Mouse (Mus musculus) CH12.LX (cell line): ENCODE data around the gene Mettl2. TPM values are rescaled to one million over a fixed set of nuclear protein-coding genes. Genes with fewer than 3 reads are reported as not detected.

Experiments used
- DNase-seq: peaks from one replicate; pipeline ENCODE4 v3.0.0-alpha.2; 2013; ENCODE audit errors: extremely low read depth
- H3K27ac ChIP-seq: 2 replicates; pipeline ENCODE4 v1.5.1; 2012; ENCODE audit warnings: low read depth, mild to moderate bottlenecking, control low read depth, moderate library complexity; ENCODE audit not compliant: insufficient read depth
- H3K27me3 ChIP-seq: replicated peaks from 2 replicates; pipeline ENCODE3; 2012; ENCODE audit warnings: inconsistent platforms
- H3K36me3 ChIP-seq, 2 experiments: replicated peaks in 1 of 2; 2 replicates each; pipeline versions ENCODE3 to v1.6.1; 2012; ENCODE audit warnings: inconsistent platforms in 1 of 2, low read length in 1 of 2, mild to moderate bottlenecking in 1 of 2, mixed read lengths in 1 of 2, moderate library complexity in 1 of 2; ENCODE audit not compliant: control insufficient read depth in 1 of 2, insufficient read depth in 1 of 2
- H3K4me1 ChIP-seq, 2 experiments: 2 replicates each; pipeline ENCODE4 v1.6.1; 2012; ENCODE audit warnings: inconsistent platforms in 1 of 2, moderate library complexity in 1 of 2; ENCODE audit not compliant: insufficient read depth in 2 of 2, control insufficient read depth in 1 of 2
- H3K4me2 ChIP-seq: 2 replicates; pipeline ENCODE4 v1.6.1; 2012; ENCODE audit warnings: low read depth, mild to moderate bottlenecking, control low read depth; ENCODE audit not compliant: poor library complexity, insufficient read depth, severe bottlenecking
- H3K4me3 ChIP-seq, 3 experiments: fragments of 150-350 bp in 1 of 3; sonication (generic) in 1 of 3; replicated peaks in 1 of 3; 2 replicates each; pipeline versions ENCODE3 to v1.5.1; 2011 to 2012; ENCODE audit warnings: low read depth in 2 of 3, low read length in 2 of 3, mild to moderate bottlenecking in 2 of 3, moderate library complexity in 2 of 3, control low read depth in 1 of 3, improper control_type of control experiment in 1 of 3, inconsistent platforms in 1 of 3, mixed read lengths in 1 of 3; ENCODE audit not compliant: poor library complexity in 1 of 3
- H3K79me2 ChIP-seq: replicated peaks from 2 replicates; pipeline ENCODE4 v1.6.1; 2012; ENCODE audit warnings: mild to moderate bottlenecking, moderate library complexity; ENCODE audit not compliant: control insufficient read depth, poor library complexity, insufficient read depth, severe bottlenecking; ENCODE audit errors: extremely low read depth
- H3K9ac ChIP-seq: 2 replicates; pipeline ENCODE4 v1.6.1; 2012; ENCODE audit warnings: low read depth, mild to moderate bottlenecking, control low read depth, moderate library complexity; ENCODE audit not compliant: insufficient read depth
- H3K9me3 ChIP-seq: replicated peaks from 2 replicates; pipeline ENCODE3; 2012; ENCODE audit warnings: low read length, inconsistent platforms, mixed read lengths
- BHLHE40 ChIP-seq: IDR thresholded peaks from 2 replicates; pipeline ENCODE4 v1.6.1; 2011; ENCODE audit warnings: mild to moderate bottlenecking, low read depth, low read length, improper control_type of control experiment
- CHD2 ChIP-seq: IDR thresholded peaks from 2 replicates; pipeline ENCODE4 v1.6.1; 2011; ENCODE audit warnings: low read length, improper control_type of control experiment
- CTCF ChIP-seq, 2 experiments: IDR thresholded peaks in 1 of 2; conservative IDR thresholded peaks in 1 of 2; 2 replicates each; pipeline ENCODE4 v1.5.1; 2011 to 2012; ENCODE audit warnings: low read depth in 2 of 2, low read length in 2 of 2, improper control_type of control experiment in 1 of 2, inconsistent platforms in 1 of 2, mild to moderate bottlenecking in 1 of 2, moderate library complexity in 1 of 2
- ELF1 ChIP-seq: IDR thresholded peaks from 2 replicates; pipeline ENCODE4 v1.6.1; 2014; ENCODE audit warnings: low read depth, mild to moderate bottlenecking, inconsistent platforms, low read length, improper control_type of control experiment
- EP300 ChIP-seq: IDR thresholded peaks from 2 replicates; pipeline ENCODE4 v1.6.1; 2011; ENCODE audit warnings: low read length, improper control_type of control experiment
- IRF4 ChIP-seq: IDR thresholded peaks from 2 replicates; pipeline ENCODE4 v1.6.1; 2014; ENCODE audit warnings: low read depth, mild to moderate bottlenecking, inconsistent platforms, low read length, improper control_type of control experiment
- KAT2A ChIP-seq: IDR thresholded peaks from 2 replicates; pipeline ENCODE4 v1.6.1; 2012; ENCODE audit warnings: low read length, improper control_type of control experiment, inconsistent platforms; ENCODE audit not compliant: insufficient replicate concordance
- MAFK ChIP-seq: IDR thresholded peaks from 2 replicates; pipeline ENCODE4 v1.6.1; 2011; ENCODE audit warnings: low read length, improper control_type of control experiment; ENCODE audit not compliant: insufficient replicate concordance
- MAX ChIP-seq: IDR thresholded peaks from 2 replicates; pipeline ENCODE4 v1.6.1; 2011; ENCODE audit warnings: low read length, improper control_type of control experiment
- MAZ ChIP-seq: IDR thresholded peaks from 2 replicates; pipeline ENCODE4 v1.6.1; 2012; ENCODE audit warnings: low read depth, mild to moderate bottlenecking, inconsistent platforms, low read length, improper control_type of control experiment, moderate library complexity
- NELFE ChIP-seq: IDR thresholded peaks from 2 replicates; pipeline ENCODE4 v1.6.1; 2011; ENCODE audit warnings: low read depth, low read length, improper control_type of control experiment
- NRF1 ChIP-seq: IDR thresholded peaks from 2 replicates; pipeline ENCODE4 v1.6.1; 2014; ENCODE audit warnings: low read depth, mild to moderate bottlenecking, inconsistent platforms, low read length, improper control_type of control experiment, moderate library complexity
- POLR2A ChIP-seq: IDR thresholded peaks from 2 replicates; pipeline ENCODE4 v1.6.1; 2011; ENCODE audit warnings: low read depth, mild to moderate bottlenecking, improper control_type of control experiment, low read length
- RCOR1 ChIP-seq: conservative IDR thresholded peaks from 2 replicates; pipeline ENCODE4 v1.6.1; 2012; ENCODE audit warnings: low read depth, mild to moderate bottlenecking, inconsistent platforms, low read length, improper control_type of control experiment
- SIN3A ChIP-seq: IDR thresholded peaks from 2 replicates; pipeline ENCODE4 v1.6.1; 2012; ENCODE audit warnings: low read length, improper control_type of control experiment, inconsistent platforms
- TBP ChIP-seq: conservative IDR thresholded peaks from 2 replicates; pipeline ENCODE4 v1.6.1; 2011; ENCODE audit warnings: low read depth, low read length, improper control_type of control experiment
- TCF12 ChIP-seq: IDR thresholded peaks from 2 replicates; pipeline ENCODE4 v1.6.1; 2014; ENCODE audit warnings: low read depth, mild to moderate bottlenecking, inconsistent platforms, low read length, improper control_type of control experiment
- UBTF ChIP-seq: IDR thresholded peaks from 2 replicates; pipeline ENCODE4 v1.6.1; 2012; ENCODE audit warnings: low read depth, mild to moderate bottlenecking, inconsistent platforms, low read length, improper control_type of control experiment, moderate library complexity
- ZKSCAN1 ChIP-seq: IDR thresholded peaks from 2 replicates; pipeline ENCODE4 v1.6.1; 2012; ENCODE audit warnings: low read depth, inconsistent platforms, low read length, improper control_type of control experiment, borderline replicate concordance
- ZNF384 ChIP-seq: IDR thresholded peaks from 2 replicates; pipeline ENCODE4 v1.6.1; 2012; ENCODE audit warnings: low read depth, low read length, improper control_type of control experiment, inconsistent platforms
- dilution Hi-C: fragments of 300-500 bp; cut with MboI; formaldehyde crosslinking; loops from 2 replicates; pipeline ENCODE4 v1.14.3; 2020; ENCODE audit warnings: low sequenced_read_pairs; ENCODE audit not compliant: extremely low pct_unique_long_range_greater_than_20kb, extremely low pct_ligation_motif_present
- in situ Hi-C: fragments of 300-500 bp; cut with MboI; formaldehyde crosslinking; loops from 3 replicates; pipeline ENCODE4 v1.14.3; 2019; ENCODE audit warnings: low sequenced_read_pairs, low pct_ligation_motif_present, low pct_unique_long_range_greater_than_20kb, mixed read lengths
- polyA plus RNA-seq: library from polyadenylated mRNA; unstranded; fragments of >175 nt; gene quantifications from 2 replicates; pipeline ENCODE4 v1.2.1, GENCODE M21; 2012; ENCODE audit warnings: low read depth; ENCODE audit not compliant: insufficient read length
- total RNA-seq, 2 experiments: library from RNA; depleted of rRNA; stranded (reverse); fragments of 300-350 nt in 1 of 2; fragments of >200 nt in 1 of 2; gene quantifications; 2 replicates each; pipeline ENCODE4 v1.2.3; 2012 to 2014

Gene Mettl2
- total and polyA plus RNA-seq, 3 experiments: 58.4 to 112 (median 102) TPM

GRCm38 (mm10) chr11:105153068-105153833, 27.0 kb downstream of the Mettl2 start:
- no peak overlapping the region for H3K27ac ChIP-seq
- no peak overlapping the region for H3K4me3 ChIP-seq
- peaks cover 0 to 4% of the 10 kb centered on the region in 2 experiments; a peak in 2 of 4 replicates for H3K4me1 ChIP-seq
- H3K4me2 ChIP-seq: no peak overlapping the region
- TF ChIP-seq POLR2A (no peak), SIN3A (no peak)
- TF ChIP-seq, all 38 proteins: peak for 0
- no peaks in the 10 kb centered on the region for H3K27me3 ChIP-seq
- in situ Hi-C loops (no loop called here), dilution Hi-C loops (no loop called here)
- H3K79me2 ChIP-seq: no peaks in the 10 kb centered on the region
- H3K9ac ChIP-seq: no peak overlapping the region
- no peaks in the 10 kb centered on the region for H3K9me3 ChIP-seq
- DNase-seq: no peak
- H3K36me3 ChIP-seq: no peaks in the 10 kb centered on the region

DNA sequence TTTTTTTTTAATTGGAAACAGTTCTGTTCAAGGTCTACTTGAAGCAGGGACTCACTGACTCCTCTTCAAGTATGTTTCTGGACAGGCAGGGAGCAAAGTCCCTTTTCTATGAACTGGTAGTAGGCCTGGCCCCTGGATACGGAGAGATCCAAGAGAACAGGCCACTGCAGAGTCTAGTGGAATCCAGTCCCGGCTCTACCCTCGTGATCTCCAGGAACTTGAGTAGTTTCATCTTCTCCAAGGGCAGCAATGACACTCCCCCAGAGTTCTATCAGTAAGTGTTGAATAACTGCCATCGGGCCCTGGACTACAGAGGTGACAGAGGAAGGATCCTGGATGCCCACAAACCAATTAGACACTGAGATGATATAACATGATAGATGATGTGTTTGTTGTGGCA, 29.7 kb downstream of the Mettl2 start:
- Histone ChIP-seq H3K4me1 (peaks cover 0 to 10% of the 10 kb centered on the region in 2 experiments; a peak in 2 of 4 replicates), H3K4me2 (no peak overlapping the region), H3K27ac (no peak overlapping the region), H3K36me3 (no peaks in the 10 kb centered on the region), H3K9ac (no peak overlapping the region), H3K79me2 (no peaks in the 10 kb centered on the region), H3K9me3 (no peaks in the 10 kb centered on the region), H3K4me3 (no peak overlapping the region), H3K27me3 (no peaks in the 10 kb centered on the region)
- no peak for DNase-seq
- dilution Hi-C loops (no loop called here), in situ Hi-C loops (no loop called here)
- TF ChIP-seq EP300 (no peak), MAX (no peak), ELF1 (no peak), CHD2 (no peak), TCF12 (no peak), ZNF384 (no peak), NELFE (no peak), BHLHE40 (no peak), UBTF (no peak), MAFK (no peak), KAT2A (no peak), RCOR1 (no peak)

- Histone ChIP-seq H3K27me3 (no peaks in the 10 kb centered on the region), H3K27ac (no peak overlapping the region), H3K4me2 (no peak overlapping the region), H3K4me3 (no peak overlapping the region), H3K36me3 (no peaks in the 10 kb centered on the region), H3K9ac (no peak overlapping the region)
- in situ Hi-C loops: no loop called here
- no peak for DNase-seq
- TF ChIP-seq BHLHE40 (no peak), EP300 (no peak), NRF1 (no peak), CHD2 (no peak), IRF4 (no peak), ZKSCAN1 (no peak), MAX (no peak), TBP (no peak), RCOR1 (no peak), CTCF (conservative IDR thresholded peaks at IDR 0.05 in 1 of 2, IDR thresholded peaks at IDR 0.05 in 1 of 2; ENCODE audit: low read depth in 2 of 2, low read length in 2 of 2) (no peak), MAZ (no peak)
- TF ChIP-seq, all 38 proteins: peak for 0
- Histone ChIP-seq H3K79me2 (no peaks in the 10 kb centered on the region), H3K9me3 (no peaks in the 10 kb centered on the region), H3K4me1 (peaks cover 0 to 7% of the 10 kb centered on the region in 2 experiments; a peak in 2 of 4 replicates)
- dilution Hi-C loops: no loop called here
Observed at GRCm38 (mm10) chr11:105156748-105157267, 30.6 kb downstream of the Mettl2 start.
